Mouse (Mus musculus): Measurements from ENCODE around the gene Gm26620. TPM values are rescaled to one million over a fixed set of nuclear protein-coding genes. Genes with fewer than 3 reads are reported as not detected.

The Gm26620 gene
- polyA plus RNA-seq, 1 experiment, result 0.12 TPM

DNA sequence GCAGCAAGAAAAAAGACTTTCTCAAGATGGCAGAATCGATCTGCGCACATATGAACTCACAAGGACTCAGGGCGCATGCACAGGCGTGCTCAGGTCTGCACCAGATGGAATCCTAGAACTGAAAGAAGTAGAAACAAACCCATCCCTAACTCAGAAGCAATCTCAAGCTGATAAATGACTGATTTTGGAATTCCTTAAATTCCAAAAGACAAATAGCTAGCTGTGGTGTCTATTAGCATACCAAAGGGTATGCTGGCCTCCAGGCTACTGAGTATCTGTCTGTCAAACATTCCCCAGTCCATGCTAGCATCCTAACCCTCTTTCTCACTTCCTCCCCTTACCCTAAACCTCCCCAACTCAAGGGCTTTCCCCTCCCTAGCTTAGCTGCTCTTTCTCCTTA is 4.4 kb downstream of the Gm26620 start:
- no peaks in the 10 kb centered on the region for H3K27me3 ChIP-seq (ENCODE audit: control insufficient read depth, insufficient read depth, insufficient read length)
- no peaks in the 10 kb centered on the region for H3K79me3 ChIP-seq (ENCODE audit: low read depth)
- H3K4me3 ChIP-seq (ENCODE audit: insufficient read depth, poor library complexity, severe bottlenecking), result no peak overlapping the region
- peaks cover 9% of the 10 kb centered on the region for H3K79me2 ChIP-seq (ENCODE audit: control insufficient read depth, insufficient read depth)
- no peak overlapping the region for H3ac ChIP-seq (ENCODE audit: control insufficient read depth, insufficient read length, low read depth)
- TF ChIP-seq FOSL1 (IDR thresholded peaks at IDR 0.05; ENCODE audit: insufficient read depth, low read length, poor library complexity, severe bottlenecking) (no peak), MAX (IDR thresholded peaks at IDR 0.05) (no peak), USF1 (IDR thresholded peaks at IDR 0.05; ENCODE audit: low read depth) (no peak), MYOG (IDR thresholded peaks at IDR 0.05; ENCODE audit: control insufficient read depth, extremely low read depth, insufficient read length) (no peak), MYOD1 (IDR thresholded peaks at IDR 0.05; ENCODE audit: control insufficient read depth, insufficient read length, low read depth) (no peak), CTCF (IDR thresholded peaks at IDR 0.05; ENCODE audit: control insufficient read depth, insufficient read depth, insufficient read length) (no peak), CEBPB (IDR thresholded peaks at IDR 0.05; ENCODE audit: low read depth) (no peak)
- no peaks in the 10 kb centered on the region for H3K36me3 ChIP-seq (ENCODE audit: control insufficient read depth, insufficient read depth)

DNA sequence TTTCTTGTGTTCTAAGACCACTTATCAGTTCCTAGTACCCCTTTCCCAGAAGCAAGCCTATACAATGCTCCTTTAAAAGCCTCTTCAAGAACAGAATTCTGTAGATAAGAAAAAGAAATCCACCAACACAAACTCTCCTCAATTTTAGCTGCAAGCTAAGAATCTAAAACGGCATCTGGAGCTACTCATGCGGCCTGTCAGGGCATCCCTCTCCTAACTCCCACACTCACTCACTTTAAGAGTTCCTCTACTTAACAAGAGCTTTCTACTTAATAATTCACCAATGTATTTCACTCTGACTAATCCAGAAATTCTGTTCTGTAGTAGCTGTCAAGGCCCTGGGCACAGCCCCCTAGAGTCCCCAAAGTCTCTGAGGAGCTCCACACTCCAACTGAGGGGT is 6.8 kb downstream of the Gm26620 start:
- Histone ChIP-seq H3K27me3 (ENCODE audit: control insufficient read depth, insufficient read depth, insufficient read length) (no peaks in the 10 kb centered on the region), H3ac (ENCODE audit: control insufficient read depth, insufficient read length, low read depth) (no peak overlapping the region), H3K36me3 (ENCODE audit: control insufficient read depth, insufficient read depth) (no peaks in the 10 kb centered on the region), H3K79me2 (ENCODE audit: control insufficient read depth, insufficient read depth) (no peaks in the 10 kb centered on the region), H3K79me3 (ENCODE audit: low read depth) (no peaks in the 10 kb centered on the region), H3K4me3 (ENCODE audit: insufficient read depth, poor library complexity, severe bottlenecking) (no peak overlapping the region)
- TF ChIP-seq MYOG (IDR thresholded peaks at IDR 0.05; ENCODE audit: control insufficient read depth, extremely low read depth, insufficient read length), result no peak
- TF ChIP-seq CEBPB (IDR thresholded peaks at IDR 0.05; ENCODE audit: low read depth), result no peak
- TF ChIP-seq USF1 (IDR thresholded peaks at IDR 0.05; ENCODE audit: low read depth), result no peak
- no peak for TF ChIP-seq MYOD1 (IDR thresholded peaks at IDR 0.05; ENCODE audit: control insufficient read depth, insufficient read length, low read depth)
- TF ChIP-seq FOSL1 (IDR thresholded peaks at IDR 0.05; ENCODE audit: insufficient read depth, low read length, poor library complexity, severe bottlenecking), result no peak
- TF ChIP-seq MAX (IDR thresholded peaks at IDR 0.05), result no peak
- TF ChIP-seq CTCF (IDR thresholded peaks at IDR 0.05; ENCODE audit: control insufficient read depth, insufficient read depth, insufficient read length), result no peak

DNA sequence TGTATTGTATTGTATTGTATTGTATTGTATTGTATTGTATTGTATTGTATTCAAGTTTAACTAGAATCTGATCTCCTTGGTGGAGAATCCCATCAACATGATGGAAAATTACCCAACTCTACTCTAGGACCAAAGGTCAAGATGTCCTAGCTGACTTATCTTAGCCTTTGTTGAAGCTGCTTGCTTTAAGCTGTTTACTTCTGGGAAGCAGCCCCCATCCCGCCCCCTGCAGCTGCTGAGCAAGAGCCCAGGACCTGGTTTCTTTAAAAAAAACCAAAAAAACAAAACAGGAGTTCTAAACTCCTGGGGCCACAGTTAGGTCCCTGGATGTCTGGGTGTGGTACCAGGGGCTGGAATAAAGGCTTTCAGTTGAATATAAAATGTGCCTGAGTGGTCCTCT is 7.4 kb downstream of the Gm26620 start:
- no peaks in the 10 kb centered on the region for H3K27me3 ChIP-seq (ENCODE audit: control insufficient read depth, insufficient read depth, insufficient read length)
- TF ChIP-seq FOSL1 (IDR thresholded peaks at IDR 0.05; ENCODE audit: insufficient read depth, low read length, poor library complexity, severe bottlenecking), result no peak
- no peak for TF ChIP-seq CEBPB (IDR thresholded peaks at IDR 0.05; ENCODE audit: low read depth)
- no peak for TF ChIP-seq MYOG (IDR thresholded peaks at IDR 0.05; ENCODE audit: control insufficient read depth, extremely low read depth, insufficient read length)
- TF ChIP-seq CTCF (IDR thresholded peaks at IDR 0.05; ENCODE audit: control insufficient read depth, insufficient read depth, insufficient read length), result no peak
- no peak for TF ChIP-seq USF1 (IDR thresholded peaks at IDR 0.05; ENCODE audit: low read depth)
- no peak for TF ChIP-seq MYOD1 (IDR thresholded peaks at IDR 0.05; ENCODE audit: control insufficient read depth, insufficient read length, low read depth)
- TF ChIP-seq MAX (IDR thresholded peaks at IDR 0.05), result no peak
- H3K79me2 ChIP-seq (ENCODE audit: control insufficient read depth, insufficient read depth), result no peaks in the 10 kb centered on the region
- H3K36me3 ChIP-seq (ENCODE audit: control insufficient read depth, insufficient read depth), result no peaks in the 10 kb centered on the region
- H3K79me3 ChIP-seq (ENCODE audit: low read depth), result no peaks in the 10 kb centered on the region
- H3ac ChIP-seq (ENCODE audit: control insufficient read depth, insufficient read length, low read depth), result no peak overlapping the region
- H3K4me3 ChIP-seq (ENCODE audit: insufficient read depth, poor library complexity, severe bottlenecking), result no peak overlapping the region

DNA sequence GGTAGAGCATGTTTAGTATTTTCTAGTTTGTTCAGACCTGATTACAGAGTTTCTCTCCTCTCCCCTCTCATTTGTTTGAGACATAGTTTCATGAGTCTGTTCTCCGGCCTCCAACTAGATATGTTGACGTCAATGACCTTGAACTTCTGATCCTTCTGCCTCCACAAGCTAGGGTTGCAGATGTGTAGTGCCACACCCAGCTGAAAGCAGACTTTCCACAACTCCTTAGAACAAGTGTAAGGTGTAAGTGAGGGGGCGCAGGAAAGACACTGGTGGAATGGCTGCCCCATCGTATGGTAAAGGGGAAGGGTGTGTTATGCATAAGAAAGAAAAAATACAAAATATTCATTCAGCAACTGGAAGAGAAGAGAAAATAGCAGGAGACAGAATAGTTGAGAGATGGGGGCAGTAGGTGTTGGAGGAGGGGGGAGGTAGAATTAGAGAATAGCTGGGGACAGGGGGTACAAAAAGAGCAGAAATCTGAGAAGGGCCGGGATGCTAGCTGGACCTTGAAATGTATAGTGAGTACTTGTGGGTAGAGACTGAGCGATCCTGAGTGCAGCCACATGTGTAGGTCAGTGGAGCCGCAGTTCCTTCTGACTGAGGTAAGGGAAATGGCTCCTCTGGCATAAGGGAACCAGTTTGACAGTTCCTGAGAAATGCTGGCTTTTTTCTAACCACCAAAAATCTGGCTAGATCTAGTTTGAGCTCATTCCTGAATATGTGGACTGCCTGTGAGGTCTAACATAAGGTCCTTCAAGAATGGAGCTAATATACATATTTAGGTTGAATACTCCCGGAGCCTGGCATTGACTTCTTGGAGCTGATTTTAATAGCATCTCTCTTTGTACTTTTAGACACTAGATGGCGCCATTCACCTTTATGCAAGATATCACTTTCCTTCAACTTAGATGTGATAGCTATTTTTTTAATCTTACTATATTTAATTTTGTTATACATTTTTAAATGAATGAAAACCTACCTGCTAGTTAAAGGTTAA is 10.0 kb downstream of the Gm26620 start:
- no peak for TF ChIP-seq MYOD1 (IDR thresholded peaks at IDR 0.05; ENCODE audit: control insufficient read depth, insufficient read length, low read depth)
- no peak for TF ChIP-seq MAX (IDR thresholded peaks at IDR 0.05)
- TF ChIP-seq CEBPB (IDR thresholded peaks at IDR 0.05; ENCODE audit: low read depth), result no peak
- TF ChIP-seq USF1 (IDR thresholded peaks at IDR 0.05; ENCODE audit: low read depth), result no peak
- no peak for TF ChIP-seq FOSL1 (IDR thresholded peaks at IDR 0.05; ENCODE audit: insufficient read depth, low read length, poor library complexity, severe bottlenecking)
- no peak for TF ChIP-seq MYOG (IDR thresholded peaks at IDR 0.05; ENCODE audit: control insufficient read depth, extremely low read depth, insufficient read length)
- no peak for TF ChIP-seq CTCF (IDR thresholded peaks at IDR 0.05; ENCODE audit: control insufficient read depth, insufficient read depth, insufficient read length)
- no peaks in the 10 kb centered on the region for H3K36me3 ChIP-seq (ENCODE audit: control insufficient read depth, insufficient read depth)
- H3K4me3 ChIP-seq (ENCODE audit: insufficient read depth, poor library complexity, severe bottlenecking), result no peak overlapping the region
- no peak overlapping the region for H3ac ChIP-seq (ENCODE audit: control insufficient read depth, insufficient read length, low read depth)
- H3K79me2 ChIP-seq (ENCODE audit: control insufficient read depth, insufficient read depth), result no peaks in the 10 kb centered on the region
- H3K79me3 ChIP-seq (ENCODE audit: low read depth), result no peaks in the 10 kb centered on the region
- no peaks in the 10 kb centered on the region for H3K27me3 ChIP-seq (ENCODE audit: control insufficient read depth, insufficient read depth, insufficient read length)

DNA sequence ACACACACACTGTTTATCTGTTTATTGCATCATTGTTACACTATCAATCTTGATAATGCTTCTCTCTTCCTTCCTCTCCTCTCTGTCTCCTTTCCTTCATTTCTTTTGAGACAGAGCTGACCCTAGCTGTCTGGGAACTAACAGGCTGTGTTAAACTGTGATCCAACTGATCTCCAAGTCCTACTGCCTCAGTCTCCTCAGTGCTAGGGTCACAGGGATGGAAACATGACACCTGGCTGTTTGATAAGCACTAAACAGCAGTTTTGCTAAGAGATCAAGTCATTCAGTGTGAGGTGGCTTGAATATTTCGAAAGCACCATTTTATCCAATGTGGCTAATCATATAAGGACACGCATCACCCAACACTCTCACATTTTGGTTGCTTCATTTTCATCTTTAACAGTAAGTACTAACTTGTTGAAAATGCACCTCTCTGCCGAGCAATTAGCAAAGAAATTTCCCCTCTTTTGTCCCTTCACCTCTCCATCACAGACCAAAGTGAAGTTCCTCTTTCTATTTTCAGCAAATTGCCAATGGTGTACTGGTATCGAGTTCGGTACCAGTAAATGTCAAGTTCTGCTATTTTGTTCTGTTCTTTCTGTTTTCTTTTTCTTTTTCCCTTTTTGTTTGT is 11.9 kb downstream of the Gm26620 start:
- TF ChIP-seq USF1 (IDR thresholded peaks at IDR 0.05; ENCODE audit: low read depth) (no peak), MYOG (IDR thresholded peaks at IDR 0.05; ENCODE audit: control insufficient read depth, extremely low read depth, insufficient read length) (no peak), FOSL1 (IDR thresholded peaks at IDR 0.05; ENCODE audit: insufficient read depth, low read length, poor library complexity, severe bottlenecking) (no peak), MYOD1 (IDR thresholded peaks at IDR 0.05; ENCODE audit: control insufficient read depth, insufficient read length, low read depth) (no peak), MAX (IDR thresholded peaks at IDR 0.05) (no peak), CEBPB (IDR thresholded peaks at IDR 0.05; ENCODE audit: low read depth) (no peak), CTCF (IDR thresholded peaks at IDR 0.05; ENCODE audit: control insufficient read depth, insufficient read depth, insufficient read length) (no peak)
- Histone ChIP-seq H3K4me3 (ENCODE audit: insufficient read depth, poor library complexity, severe bottlenecking) (no peak overlapping the region), H3K36me3 (ENCODE audit: control insufficient read depth, insufficient read depth) (no peaks in the 10 kb centered on the region), H3K79me3 (ENCODE audit: low read depth) (no peaks in the 10 kb centered on the region), H3K79me2 (ENCODE audit: control insufficient read depth, insufficient read depth) (no peaks in the 10 kb centered on the region), H3K27me3 (ENCODE audit: control insufficient read depth, insufficient read depth, insufficient read length) (no peaks in the 10 kb centered on the region), H3ac (ENCODE audit: control insufficient read depth, insufficient read length, low read depth) (no peak overlapping the region)
